Mouse (Mus musculus) forebrain, embryonic 16.5 days (tissue): ENCODE results near the gene Chpf. TPM values are rescaled to one million over a fixed set of nuclear protein-coding genes. Genes with fewer than 3 reads are reported as not detected.

Experiments used
- ATAC-seq: fragments of 200-750 bp; cut with Nextera tagmentation; 2 replicates; pipeline ENCODE4 v1.8.0; 2017; ENCODE audit warnings: mild to moderate bottlenecking, moderate library complexity
- H3K27ac ChIP-seq: fragments of 300-500 bp; sonication (generic); 2 replicates; pipeline ENCODE4 v1.5.1; 2014; ENCODE audit warnings: low read length, control low read depth
- H3K27me3 ChIP-seq: fragments of 300-500 bp; sonication (generic); replicated peaks from 2 replicates; pipeline ENCODE4 v1.6.1; 2014; ENCODE audit warnings: low read length; ENCODE audit not compliant: control insufficient read depth, insufficient read depth
- H3K36me3 ChIP-seq: fragments of 300-500 bp; sonication (generic); 2 replicates; pipeline ENCODE4 v1.6.1; 2014; ENCODE audit not compliant: control insufficient read depth, insufficient read depth
- H3K4me1 ChIP-seq: fragments of 300-500 bp; sonication (generic); replicated peaks from 2 replicates; pipeline ENCODE4 v1.6.1; 2014; ENCODE audit warnings: low read length; ENCODE audit not compliant: control insufficient read depth, insufficient read depth
- H3K4me2 ChIP-seq: fragments of 300-500 bp; sonication (generic); 2 replicates; pipeline ENCODE4 v1.6.1; 2014; ENCODE audit warnings: mild to moderate bottlenecking, low read length, control low read depth
- H3K4me3 ChIP-seq: fragments of 300-500 bp; sonication (generic); replicated peaks from 2 replicates; pipeline ENCODE4 v1.5.1; 2014; ENCODE audit warnings: mild to moderate bottlenecking, low read length, control low read depth
- H3K9ac ChIP-seq: fragments of 300-500 bp; sonication (generic); replicated peaks from 2 replicates; pipeline ENCODE4 v1.6.1; 2014; ENCODE audit warnings: low read depth, low read length, control low read depth
- H3K9me3 ChIP-seq: fragments of 300-500 bp; sonication (generic); 2 replicates; pipeline ENCODE4 v1.6.1; 2016; ENCODE audit warnings: low read length; ENCODE audit not compliant: control insufficient read depth
- WGBS: fragments of 180-500 bp; shearing (Covaris S2); extraction: QIAGEN DNeasy Blood & Tissue Kit; methylation state at CpG from one replicate; pipeline ENCODE4 v1.1.7; 2014; 5-methylcytosine and 5-hydroxymethylcytosine counted together
- polyA plus RNA-seq: library from polyadenylated mRNA; unstranded; fragments of >200 nt; fragmentation: Nextera tagmentation; extraction: Ambion mirVana; gene quantifications from 2 replicates; pipeline ENCODE4 v1.2.1, GENCODE M21; 2015

Gene Chpf
- polyA plus RNA-seq, 1 experiment from 2014 or later, result 28.1 TPM

DNA sequence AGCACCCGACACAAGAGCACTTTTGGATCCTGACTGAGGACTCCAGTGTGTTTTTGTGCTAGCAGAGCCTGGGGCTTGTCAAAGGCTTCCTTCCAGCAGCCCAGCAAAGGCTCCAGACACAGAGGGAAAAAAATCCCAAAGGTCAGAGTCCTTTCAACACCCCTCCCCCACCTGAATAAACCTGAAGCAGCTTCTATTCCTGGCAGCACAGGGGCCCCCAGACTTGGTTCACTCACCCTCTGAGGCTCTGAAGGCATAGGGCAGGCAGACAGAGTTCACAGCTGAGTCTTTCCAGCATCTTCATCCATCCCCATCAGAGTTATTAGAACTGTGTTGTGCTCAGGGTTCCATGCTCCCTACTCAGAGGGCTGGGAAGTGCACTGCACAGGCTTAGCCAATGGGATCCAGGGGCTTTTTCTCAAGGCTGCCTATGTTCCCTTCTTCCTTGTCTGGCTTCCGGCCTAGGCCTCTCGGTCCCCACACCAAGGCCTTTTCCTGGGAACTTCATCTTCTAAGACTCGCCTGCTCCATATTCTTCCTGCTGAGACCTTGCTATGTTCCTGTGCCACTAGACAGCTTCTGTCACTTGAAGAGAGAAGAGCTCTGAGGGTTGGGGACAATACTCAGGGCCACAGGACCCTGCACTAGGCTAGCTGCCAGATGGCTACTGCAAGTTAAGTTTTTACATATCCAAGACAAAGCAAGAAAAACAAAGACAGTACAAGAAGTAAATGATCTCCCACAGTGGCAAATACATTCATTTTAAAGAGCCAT lies 32.5 kb upstream of the Chpf start:
- Histone ChIP-seq H3K36me3 (no peaks in the 10 kb centered on the region), H3K9ac (no peak overlapping the region), H3K4me1 (peaks cover 9% of the 10 kb centered on the region), H3K4me3 (no peak overlapping the region), H3K27ac (no peak overlapping the region), H3K27me3 (no peaks in the 10 kb centered on the region), H3K4me2 (no peak overlapping the region), H3K9me3 (no peaks in the 10 kb centered on the region)
- 54% methylated on average over 4 of the region's 4 CpGs for WGBS
- ATAC-seq, result no peak

DNA sequence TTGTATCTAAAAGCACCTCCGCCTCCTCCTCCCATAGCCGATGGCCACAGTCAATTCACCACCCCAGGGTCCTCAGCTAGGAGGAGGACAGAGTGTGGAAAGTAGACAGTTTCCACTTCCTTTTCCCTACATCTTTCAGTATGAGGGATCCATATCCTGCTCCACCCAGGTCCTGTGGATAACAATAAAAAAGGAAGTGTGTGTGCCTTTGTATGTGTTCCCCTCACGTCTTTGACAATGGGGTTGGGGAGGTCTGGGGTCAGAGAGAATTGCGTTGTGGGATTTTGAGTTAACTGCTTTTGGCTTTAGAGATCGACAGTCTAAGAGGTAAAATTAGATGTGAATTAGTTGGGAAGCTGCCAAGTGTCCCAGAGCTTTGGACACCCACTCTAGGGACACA lies 31.0 kb upstream of the Chpf start:
- H3K9me3 ChIP-seq, result no peaks in the 10 kb centered on the region
- no peak for ATAC-seq
- 73% methylated on average over 5 of the region's 5 CpGs for WGBS
- H3K4me1 ChIP-seq, result peaks cover 14% of the 10 kb centered on the region
- H3K27ac ChIP-seq, result no peak overlapping the region
- no peaks in the 10 kb centered on the region for H3K27me3 ChIP-seq
- no peak overlapping the region for H3K4me3 ChIP-seq
- H3K4me2 ChIP-seq, result no peak overlapping the region
- H3K9ac ChIP-seq, result no peak overlapping the region
- H3K36me3 ChIP-seq, result no peaks in the 10 kb centered on the region

DNA sequence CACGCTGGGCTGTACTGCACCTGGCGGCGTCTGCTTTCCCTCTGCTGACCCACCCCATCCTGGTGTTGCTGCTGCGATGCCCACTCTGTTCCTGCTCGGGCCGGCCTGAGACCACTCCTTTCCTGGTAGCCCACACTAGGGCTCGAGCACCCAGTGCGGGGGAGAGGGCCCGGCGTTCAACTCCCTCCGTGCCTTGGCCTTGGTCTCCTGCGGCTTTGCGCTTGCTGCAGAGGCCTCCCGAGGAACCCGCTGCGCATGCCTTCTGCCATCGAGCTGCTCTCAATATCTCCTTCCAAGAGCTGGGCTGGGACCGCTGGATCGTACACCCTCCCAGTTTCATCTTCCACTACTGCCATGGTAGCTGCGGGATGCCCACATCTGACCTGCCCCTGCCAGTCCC lies 30.5 kb upstream of the Chpf start:
- ATAC-seq, result no peak
- H3K9ac ChIP-seq, result no peak overlapping the region
- H3K4me1 ChIP-seq, result peaks cover 17% of the 10 kb centered on the region
- no peaks in the 10 kb centered on the region for H3K36me3 ChIP-seq
- WGBS, result 49% methylated on average over 20 of the region's 20 CpGs
- H3K27ac ChIP-seq, result no peak overlapping the region
- H3K4me2 ChIP-seq, result no peak overlapping the region
- H3K27me3 ChIP-seq, result no peaks in the 10 kb centered on the region
- no peaks in the 10 kb centered on the region for H3K9me3 ChIP-seq
- no peak overlapping the region for H3K4me3 ChIP-seq

DNA sequence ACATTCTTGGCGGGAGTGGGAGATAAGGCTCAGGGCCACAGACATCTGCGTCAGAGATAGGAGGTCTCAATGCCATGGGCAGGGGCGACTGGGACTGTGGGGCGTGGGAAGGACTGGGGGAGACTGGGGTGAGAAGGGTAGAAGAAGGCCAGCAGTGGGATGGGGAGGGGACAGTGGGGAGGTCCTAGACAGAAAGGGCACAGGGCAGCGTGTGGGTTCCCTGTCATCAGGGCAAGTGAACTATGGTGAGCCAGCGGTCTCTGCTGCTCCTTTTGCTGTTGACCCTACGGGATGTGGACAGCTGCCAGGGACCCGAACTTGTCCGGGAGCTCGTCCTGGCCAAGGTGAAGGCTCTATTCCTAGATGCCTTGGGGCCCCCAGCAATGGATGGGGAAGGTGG lies 27.9 kb upstream of the Chpf start, which contains the start of gene Inha:
Gene Inha (plus strand): TSS at position 72 of the 400 bp plus-strand sequence.
- no peak for ATAC-seq
- 75% methylated on average over 10 of the region's 10 CpGs for WGBS
- Histone ChIP-seq H3K27ac (peak within 1 kb of the TSS; percentile 81), H3K36me3 (0 out of 2 replicates have a peak, but pooled peaks cover 2% of the 10 kb centered on the region), H3K27me3 (no peaks in the 10 kb centered on the region), H3K9me3 (no peaks in the 10 kb centered on the region), H3K4me1 (peaks cover 25% of the 10 kb centered on the region), H3K4me2 (peak within 1 kb of the TSS; percentile 92), H3K4me3 (peak within 1 kb of the TSS; percentile 88), H3K9ac (peak within 1 kb of the TSS; percentile 87)

DNA sequence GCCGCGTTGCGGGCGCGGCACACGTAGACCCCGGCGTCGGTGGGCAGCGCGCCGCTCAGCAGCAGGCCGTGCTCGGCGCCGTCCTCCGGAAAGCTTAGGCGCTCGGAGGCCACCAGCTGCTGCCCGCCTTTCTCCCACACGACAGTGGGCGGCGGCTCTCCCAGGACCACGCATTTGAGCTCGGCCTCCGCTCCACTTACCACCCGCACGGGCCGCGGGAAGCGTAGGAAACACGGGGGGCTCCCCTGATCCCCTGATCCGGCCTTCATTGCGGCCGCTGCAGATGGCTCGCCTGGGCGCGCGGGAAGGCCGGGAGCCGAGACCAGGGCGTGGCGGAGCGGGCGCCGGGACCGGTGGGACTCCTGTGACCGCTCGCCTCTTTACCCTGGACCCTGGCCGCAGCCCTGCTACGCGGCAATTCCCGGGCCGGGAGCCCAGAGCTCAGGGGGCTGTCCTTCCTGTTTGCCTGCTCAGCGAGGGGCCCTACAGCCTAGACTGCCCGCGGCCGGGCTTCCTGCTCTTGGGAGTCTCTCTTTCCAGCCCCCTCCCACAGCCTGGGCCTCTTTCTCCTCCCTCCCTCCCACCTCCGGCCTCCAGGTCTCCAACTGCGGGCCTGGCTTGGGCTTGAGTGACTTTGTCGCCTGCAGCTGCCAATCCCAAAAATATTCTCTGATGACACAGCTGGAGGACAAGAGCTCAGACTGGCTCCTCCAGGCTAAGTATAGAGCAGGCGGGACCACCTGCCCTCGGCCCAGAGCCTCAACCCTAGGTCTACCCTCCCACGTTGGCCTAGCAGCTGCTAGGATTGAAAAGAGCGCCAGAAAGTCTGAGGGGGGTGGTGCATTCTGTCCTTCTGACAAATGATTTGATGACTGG lies 27.1 kb upstream of the Chpf start, which contains the start of gene Obsl1:
Gene Obsl1 (minus strand): TSS at position 497 of the 876 bp plus-strand sequence.
- ATAC-seq, result peak; percentile 67
- WGBS, result under 1% methylated on average over 55 of the region's 65 CpGs
- peak within 1 kb of the TSS; percentile 87 for H3K9ac ChIP-seq
- H3K27ac ChIP-seq, result peak within 1 kb of the TSS; percentile 81
- no peaks in the 10 kb centered on the region for H3K9me3 ChIP-seq
- peaks cover 25% of the 10 kb centered on the region for H3K4me1 ChIP-seq
- peak within 1 kb of the TSS; percentile 92 for H3K4me2 ChIP-seq
- peaks cover 9% of the 10 kb centered on the region for H3K36me3 ChIP-seq
- no peaks in the 10 kb centered on the region for H3K27me3 ChIP-seq
- peak within 1 kb of the TSS; percentile 88 for H3K4me3 ChIP-seq

DNA sequence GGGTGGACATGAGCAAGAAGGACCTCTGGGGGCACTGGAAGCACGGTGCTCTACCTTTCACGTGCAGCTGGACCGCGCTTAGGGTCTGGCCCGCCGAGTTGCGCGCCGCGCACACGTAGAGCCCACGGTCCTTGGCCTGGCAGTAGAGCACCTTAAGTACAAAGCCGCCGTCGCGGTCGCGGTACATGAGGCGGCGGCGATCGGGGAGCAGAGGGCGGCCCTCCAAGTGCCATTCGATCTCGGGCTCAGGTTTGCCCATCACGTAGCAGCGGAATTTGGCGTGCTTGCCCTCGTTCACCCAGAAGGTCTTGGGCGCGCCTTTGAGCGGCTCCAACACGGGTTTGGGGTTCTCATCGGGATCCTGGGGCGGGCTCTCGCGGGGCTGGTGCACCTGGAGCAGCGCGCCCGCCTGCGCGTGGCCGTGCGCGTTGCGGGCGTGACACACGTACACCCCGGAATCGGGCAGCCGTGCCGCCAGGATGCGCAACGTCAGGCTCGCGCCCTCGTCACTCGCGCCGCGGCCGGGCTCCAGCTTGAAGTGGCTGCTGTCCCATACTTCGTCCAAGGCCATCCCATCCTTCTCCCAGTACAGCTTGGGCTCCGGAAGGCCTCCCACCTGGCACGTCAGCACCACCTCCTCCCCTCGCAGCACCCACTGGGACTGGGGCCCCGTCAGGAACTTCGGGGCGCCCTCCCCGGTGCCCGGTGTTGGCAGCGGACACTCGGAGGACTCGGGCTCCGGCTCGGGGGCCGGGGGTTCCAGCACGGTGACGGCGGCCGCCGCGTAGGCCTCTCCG lies 26.2 kb upstream of the Chpf start:
- Histone ChIP-seq H3K27ac (peak overlapping the region; percentile 81), H3K4me1 (peaks cover 25% of the 10 kb centered on the region), H3K9me3 (no peaks in the 10 kb centered on the region), H3K27me3 (no peaks in the 10 kb centered on the region), H3K4me3 (peak overlapping the region; percentile 88), H3K4me2 (peak overlapping the region; percentile 92), H3K9ac (peak overlapping the region; percentile 87), H3K36me3 (peaks cover 16% of the 10 kb centered on the region)
- ATAC-seq, result peak; percentile 82
- WGBS, result under 1% methylated on average over 83 of the region's 84 CpGs

DNA sequence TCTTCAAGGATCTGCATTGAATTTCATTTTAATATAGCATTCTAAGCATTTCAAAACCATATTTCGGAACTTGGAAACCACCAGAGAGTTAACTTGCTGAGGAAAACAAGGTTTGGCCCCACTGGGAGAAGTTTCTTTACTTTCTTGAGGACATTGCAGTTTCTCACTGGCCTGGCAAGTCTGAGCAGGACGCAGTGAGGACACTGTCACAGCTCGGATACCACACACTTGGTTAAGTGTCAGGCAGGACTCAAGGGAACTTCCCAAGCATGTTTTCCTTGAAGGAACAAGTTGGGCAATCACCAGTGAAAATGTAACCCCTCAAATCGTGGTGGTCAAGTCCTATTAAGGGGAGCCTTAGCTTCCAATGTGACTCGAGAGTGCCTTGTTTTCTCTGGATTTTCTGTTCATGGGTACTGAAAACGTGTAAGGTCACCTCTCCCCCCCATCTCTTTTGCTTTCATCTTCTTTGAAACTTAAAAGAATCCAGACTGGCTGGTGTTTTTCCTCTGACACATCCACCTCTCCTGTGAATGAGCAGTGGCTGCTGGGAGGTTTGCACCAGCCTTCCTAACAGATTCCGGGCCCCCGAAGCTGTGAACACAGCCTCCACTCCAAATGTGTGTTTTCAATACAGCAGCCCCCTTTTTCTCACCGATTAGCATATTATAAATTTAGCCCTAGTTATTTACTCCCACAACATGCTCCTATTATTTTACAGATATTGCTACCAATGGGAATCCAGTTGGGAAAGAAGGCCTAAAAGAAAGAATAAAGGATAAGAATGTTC lies 25.3 kb upstream of the Chpf start:
- WGBS, result 64% methylated on average over 9 of the region's 9 CpGs
- no peak for ATAC-seq
- H3K4me3 ChIP-seq, result peak overlapping the region; percentile 88

DNA sequence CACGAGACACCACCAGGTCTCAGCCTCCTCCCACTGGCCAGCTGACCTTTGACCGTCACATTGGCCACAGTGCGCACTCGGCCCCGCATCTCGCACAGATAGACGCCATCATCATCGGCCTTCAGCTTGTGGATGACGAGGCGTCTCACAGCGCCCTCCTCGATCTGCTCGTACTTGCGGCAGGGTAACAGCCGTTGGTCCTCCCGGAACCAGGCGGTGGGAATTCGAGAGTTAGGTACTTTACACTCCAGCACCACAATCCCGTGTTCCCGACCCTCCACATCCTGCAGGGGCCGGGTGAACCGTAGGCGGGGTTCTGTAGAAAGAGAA lies 24.5 kb upstream of the Chpf start:
- Histone ChIP-seq H3K27ac (no peak overlapping the region), H3K27me3 (no peaks in the 10 kb centered on the region), H3K4me1 (peaks cover 25% of the 10 kb centered on the region), H3K9ac (no peak overlapping the region), H3K9me3 (no peaks in the 10 kb centered on the region), H3K4me2 (no peak overlapping the region), H3K4me3 (no peak overlapping the region), H3K36me3 (peaks cover 23% of the 10 kb centered on the region)
- no peak for ATAC-seq
- WGBS, result 78% methylated on average over 23 of the region's 23 CpGs

More for the DNA sequence above, 25.3 kb upstream of the Chpf start:
- no peaks in the 10 kb centered on the region for H3K9me3 ChIP-seq
- peaks cover 25% of the 10 kb centered on the region for H3K4me1 ChIP-seq
- peaks cover 23% of the 10 kb centered on the region for H3K36me3 ChIP-seq
- peak overlapping the region; percentile 87 for H3K9ac ChIP-seq
- no peak overlapping the region; the same call in 1 of the 2 replicates for H3K27ac ChIP-seq
- peak overlapping the region; percentile 92 for H3K4me2 ChIP-seq
- no peaks in the 10 kb centered on the region for H3K27me3 ChIP-seq
